Mouse (Mus musculus): ENCODE results near the gene Cmip.

- TF ChIP-seq CTCF (IDR thresholded peaks at IDR 0.05; ENCODE audit: insufficient read depth, low read depth, low read length), result no peak
- no peak for TF ChIP-seq POLR2A (IDR thresholded peaks at IDR 0.05; ENCODE audit: insufficient read depth, low read depth, low read length)
Observed at GRCm38 (mm10) chr8:117437616-117438015, 180.8 kb downstream of the Cmip start.
